Mouse (Mus musculus) lung, embryonic 14.5 days (tissue): ENCODE data around the gene Gimap8. TPM values are rescaled to one million over a fixed set of nuclear protein-coding genes. Genes with fewer than 3 reads are reported as not detected.
"Not testable (repeated sequence)": the region's sequence is repeated elsewhere in the genome, so short reads cannot be mapped to it uniquely, and the experiment has no call there.

Source experiments
- ATAC-seq: fragments of 200-750 bp; cut with Nextera tagmentation; 2 replicates; pipeline ENCODE4 v1.8.0; 2017; ENCODE audit warnings: mild to moderate bottlenecking, moderate TSS enrichment, moderate library complexity; ENCODE audit not compliant: insufficient read depth
- DNase-seq: peaks from one replicate; pipeline ENCODE4 v3.0.0-alpha.2; 2015
- H3K27ac ChIP-seq: fragments of 300-500 bp; sonication (generic); 2 replicates; pipeline ENCODE4 v1.5.1; 2014; ENCODE audit warnings: low read depth, mild to moderate bottlenecking, moderate library complexity
- H3K27me3 ChIP-seq: fragments of 300-500 bp; sonication (generic); 2 replicates; pipeline ENCODE4 v1.6.1; 2014; ENCODE audit warnings: low read length, control low read depth; ENCODE audit not compliant: insufficient read depth
- H3K36me3 ChIP-seq: fragments of 300-500 bp; sonication (generic); 2 replicates; pipeline ENCODE4 v1.6.1; 2014; ENCODE audit warnings: control low read depth; ENCODE audit not compliant: insufficient read depth
- H3K4me1 ChIP-seq: fragments of 300-500 bp; sonication (generic); 2 replicates; pipeline ENCODE4 v1.6.1; 2014; ENCODE audit warnings: antibody characterized with exemption, control low read depth; ENCODE audit not compliant: insufficient read depth
- H3K4me2 ChIP-seq: fragments of 300-500 bp; sonication (generic); 2 replicates; pipeline ENCODE4 v1.6.1; 2014; ENCODE audit warnings: mild to moderate bottlenecking
- H3K4me3 ChIP-seq: fragments of 300-500 bp; sonication (generic); 2 replicates; pipeline ENCODE4 v1.5.1; 2014; ENCODE audit warnings: low read depth, low read length
- H3K9ac ChIP-seq: fragments of 300-500 bp; sonication (generic); 2 replicates; pipeline ENCODE4 v1.6.1; 2014
- H3K9me3 ChIP-seq: fragments of 300-500 bp; sonication (generic); 2 replicates; pipeline ENCODE4 v1.6.1; 2016; ENCODE audit warnings: low read depth, low read length, control low read depth
- CTCF ChIP-seq: IDR thresholded peaks from 2 replicates; pipeline ENCODE4 v1.5.1; 2016; ENCODE audit warnings: antibody characterized with exemption, low read depth
- WGBS: fragments of 180-500 bp; shearing (Covaris S2); extraction: QIAGEN DNeasy Blood & Tissue Kit; methylation state at CpG from one replicate; pipeline ENCODE4 v1.1.7; 2014; 5-methylcytosine and 5-hydroxymethylcytosine counted together
- polyA plus RNA-seq: library from polyadenylated mRNA; unstranded; fragments of >200 nt; fragmentation: Nextera tagmentation; extraction: Ambion mirVana; gene quantifications from 2 replicates; pipeline ENCODE4 v1.2.1, GENCODE M21; 2014

Gene Gimap8
- polyA plus RNA-seq, 1 experiment from 2014 or later, result 1.3 TPM

- ATAC-seq (no peak), DNase-seq (no peak)
- no peak overlapping the region for H3K27ac ChIP-seq
- no peaks in the 10 kb centered on the region for H3K27me3 ChIP-seq
- no peaks in the 10 kb centered on the region for H3K9me3 ChIP-seq
- 90% methylated on average over 4 of the region's 4 CpGs for WGBS
- peaks cover 10% of the 10 kb centered on the region; the same call in 1 of the 2 replicates for H3K36me3 ChIP-seq
- no peak overlapping the region for H3K4me3 ChIP-seq
- TF ChIP-seq CTCF, result no peak
- no peaks in the 10 kb centered on the region for H3K4me1 ChIP-seq
- H3K9ac ChIP-seq, result no peak overlapping the region
- H3K4me2 ChIP-seq, result no peak overlapping the region
These were observed 33.6 kb upstream of the Gimap8 start for GRCm38 (mm10) chr6:48613464-48613863.

GRCm38 (mm10) chr6:48614756-48615155 lies 32.3 kb upstream of the Gimap8 start:
- H3K4me1 ChIP-seq, result no peaks in the 10 kb centered on the region
- DNase-seq (no peak), ATAC-seq (no peak)
- H3K27ac ChIP-seq, result no peak overlapping the region
- no peaks in the 10 kb centered on the region for H3K27me3 ChIP-seq
- no peak for TF ChIP-seq CTCF
- H3K4me3 ChIP-seq, result no peak overlapping the region
- H3K9me3 ChIP-seq, result no peaks in the 10 kb centered on the region
- no peak overlapping the region for H3K4me2 ChIP-seq
- H3K36me3 ChIP-seq, result peaks cover 17% of the 10 kb centered on the region
- WGBS, result 86% methylated on average over 5 of the region's 5 CpGs
- no peak overlapping the region for H3K9ac ChIP-seq

GRCm38 (mm10) chr6:48620031-48620430 lies 27.0 kb upstream of the Gimap8 start:
- no peaks in the 10 kb centered on the region for H3K9me3 ChIP-seq
- no peak for DNase-seq
- peaks cover 30% of the 10 kb centered on the region for H3K36me3 ChIP-seq
- H3K4me1 ChIP-seq, result no peaks in the 10 kb centered on the region
- no peak overlapping the region for H3K4me2 ChIP-seq
- H3K27me3 ChIP-seq, result no peaks in the 10 kb centered on the region
- 92% methylated on average over 30 of the region's 30 CpGs for WGBS
- no peak overlapping the region for H3K9ac ChIP-seq
- no peak overlapping the region for H3K27ac ChIP-seq
- H3K4me3 ChIP-seq, result no peak overlapping the region
- ATAC-seq, result no peak
- no peak for TF ChIP-seq CTCF

- H3K9me3 ChIP-seq, H3K9ac ChIP-seq, DNase-seq, H3K27ac ChIP-seq, H3K4me3 ChIP-seq, H3K4me1 ChIP-seq, ATAC-seq, H3K4me2 ChIP-seq: not testable (repeated sequence)
- peaks cover 12% of the 10 kb centered on the region for H3K27me3 ChIP-seq
- H3K36me3 ChIP-seq, result peaks cover 30% of the 10 kb centered on the region
- WGBS, result 81% methylated on average over 8 of the region's 8 CpGs
These were observed 24.7 kb upstream of the Gimap8 start for GRCm38 (mm10) chr6:48622186-48622843.

GRCm38 (mm10) chr6:48623460-48623859 lies 23.6 kb upstream of the Gimap8 start:
- Histone ChIP-seq H3K4me3 (no peak overlapping the region), H3K4me1 (no peaks in the 10 kb centered on the region), H3K36me3 (peaks cover 22% of the 10 kb centered on the region), H3K9me3 (no peaks in the 10 kb centered on the region), H3K4me2 (no peak overlapping the region), H3K27me3 (peaks cover 24% of the 10 kb centered on the region), H3K9ac (no peak overlapping the region), H3K27ac (no peak overlapping the region)
- DNase-seq (no peak), ATAC-seq (no peak)
- no peak for TF ChIP-seq CTCF
- 26% methylated on average over 1 of the region's 1 CpGs for WGBS

GRCm38 (mm10) chr6:48626464-48626863 lies 20.6 kb upstream of the Gimap8 start, which contains the start of gene AI854703:
TSS of gene AI854703 (plus strand) at chr6:48626764.
- Histone ChIP-seq H3K36me3 (no peaks in the 10 kb centered on the region), H3K4me3 (peak within 1 kb of the TSS; percentile 48), H3K4me2 (peak within 1 kb of the TSS; percentile 86), H3K27me3 (peaks cover 37% of the 10 kb centered on the region), H3K9ac (peak within 1 kb of the TSS; percentile 49), H3K4me1 (0 out of 2 replicates have a peak, but pooled peaks cover 3% of the 10 kb centered on the region), H3K27ac (no peak within 1 kb of the TSS), H3K9me3 (no peaks in the 10 kb centered on the region)
- 32% methylated on average over 8 of the region's 8 CpGs for WGBS
- no peak for DNase-seq
- no peak for TF ChIP-seq CTCF
- ATAC-seq, result no peak

GRCm38 (mm10) chr6:48626984-48627383 lies 20.1 kb upstream of the Gimap8 start:
- H3K9ac ChIP-seq, result peak overlapping the region; percentile 49
- H3K4me3 ChIP-seq, result peak overlapping the region; percentile 48
- no peaks in the 10 kb centered on the region for H3K9me3 ChIP-seq
- H3K4me1 ChIP-seq, result 0 out of 2 replicates have a peak, but pooled peaks cover 3% of the 10 kb centered on the region
- no peaks in the 10 kb centered on the region for H3K36me3 ChIP-seq
- under 1% methylated on average over 32 of the region's 32 CpGs for WGBS
- H3K27ac ChIP-seq, result no peak overlapping the region
- peak; percentile 28 for TF ChIP-seq CTCF
- ATAC-seq, result peak; percentile 52; the same call in 1 of the 2 replicates
- H3K4me2 ChIP-seq, result peak overlapping the region; percentile 86
- H3K27me3 ChIP-seq, result peaks cover 37% of the 10 kb centered on the region
- peak; percentile 67 for DNase-seq
